Mouse (Mus musculus): ENCODE measurements around the gene Ttc28. TPM values are rescaled to one million over a fixed set of nuclear protein-coding genes. Genes with fewer than 3 reads are reported as not detected.

Ttc28 gene
- total and polyA plus RNA-seq, 3 experiments: 1.1 to 1.8 TPM; not detected in 1

- DNase-seq (ENCODE audit: low read depth, low spot score): no peak
- Histone ChIP-seq H3K27ac (ENCODE audit: control insufficient read depth, low read depth, low read length) (no peak overlapping the region), H3K9me3 (replicated peaks; ENCODE audit: insufficient read depth, low read length) (no peaks in the 10 kb centered on the region), H3K4me1 (ENCODE audit: control insufficient read depth in 1 of 2, insufficient read depth in 2 of 2, low read length in 2 of 2) (no peaks in the 10 kb centered on the region), H3K79me2 (ENCODE audit: control insufficient read depth, insufficient read depth, low read length, poor library complexity) (no peaks in the 10 kb centered on the region), H3K27me3 (ENCODE audit: control insufficient read depth in 1 of 2, insufficient read depth in 2 of 2, low read length in 2 of 2) (no peaks in the 10 kb centered on the region), H3K9ac (ENCODE audit: control insufficient read depth, low read depth, low read length, poor library complexity, severe bottlenecking) (no peak overlapping the region), H3K4me3 (ENCODE audit: control insufficient read depth in 1 of 2, insufficient read depth in 1 of 2, low read depth in 2 of 2, low read length in 2 of 2) (no peak overlapping the region), H3K36me3 (ENCODE audit: control insufficient read depth in 1 of 2, insufficient read depth in 2 of 2, low read length in 2 of 2) (no peaks in the 10 kb centered on the region)
- TF ChIP-seq USF2 (IDR thresholded peaks at IDR 0.05; ENCODE audit: borderline replicate concordance in 1 of 2, insufficient read depth in 1 of 2, low read depth in 1 of 2, low read length in 2 of 2) (no peak), MAX (IDR thresholded peaks at IDR 0.05; ENCODE audit: low read length) (no peak), TCF12 (IDR thresholded peaks at IDR 0.05; ENCODE audit: low read depth, low read length) (no peak), ETS1 (IDR thresholded peaks at IDR 0.05; ENCODE audit: low read depth, low read length) (no peak), SIN3A (IDR thresholded peaks at IDR 0.05; ENCODE audit: low read length) (no peak), RAD21 (IDR thresholded peaks at IDR 0.05; ENCODE audit: low read depth, low read length) (no peak), MYC (IDR thresholded peaks at IDR 0.05; ENCODE audit: low read depth, low read length) (no peak), USF1 (IDR thresholded peaks at IDR 0.05; ENCODE audit: low read depth, low read length) (no peak), JUND (IDR thresholded peaks at IDR 0.05; ENCODE audit: low read depth, low read length) (no peak), MYB (IDR thresholded peaks at IDR 0.05; ENCODE audit: low read depth, low read length) (no peak), MEF2A (IDR thresholded peaks at IDR 0.05; ENCODE audit: extremely low read depth, insufficient replicate concordance, low read depth, low read length, poor library complexity, severe bottlenecking) (no peak), NRF1 (IDR thresholded peaks at IDR 0.05; ENCODE audit: insufficient read depth, low read depth, low read length, poor library complexity, severe bottlenecking) (no peak), RCOR1 (IDR thresholded peaks at IDR 0.05; ENCODE audit: low read depth, low read length) (no peak), ELF1 (IDR thresholded peaks at IDR 0.05; ENCODE audit: low read depth, low read length) (no peak), MAFK (IDR thresholded peaks at IDR 0.05; ENCODE audit: borderline replicate concordance, low read depth, low read length) (no peak), ZC3H11A (IDR thresholded peaks at IDR 0.05; ENCODE audit: low read depth, low read length) (no peak), POLR2A (IDR thresholded peaks at IDR 0.05; ENCODE audit: control insufficient read depth in 1 of 2, insufficient read depth in 1 of 2, low read depth in 1 of 2, low read length in 2 of 2, poor library complexity in 1 of 2) (no peak)
Measured at GRCm38 (mm10) chr5:111200167-111200840, 320.7 kb downstream of the Ttc28 start.

- TF ChIP-seq MAFK (IDR thresholded peaks at IDR 0.05; ENCODE audit: borderline replicate concordance, low read depth, low read length) (no peak), CHD2 (IDR thresholded peaks at IDR 0.05; ENCODE audit: low read length) (no peak), BHLHE40 (IDR thresholded peaks at IDR 0.05; ENCODE audit: borderline replicate concordance, low read depth, low read length) (no peak), POLR2A (IDR thresholded peaks at IDR 0.05; ENCODE audit: control insufficient read depth in 1 of 2, insufficient read depth in 1 of 2, low read depth in 1 of 2, low read length in 2 of 2, poor library complexity in 1 of 2) (no peak), USF1 (IDR thresholded peaks at IDR 0.05; ENCODE audit: low read depth, low read length) (no peak), MEF2A (IDR thresholded peaks at IDR 0.05; ENCODE audit: extremely low read depth, insufficient replicate concordance, low read depth, low read length, poor library complexity, severe bottlenecking) (no peak), HCFC1 (IDR thresholded peaks at IDR 0.05; ENCODE audit: low read depth, low read length) (no peak), CHD1 (IDR thresholded peaks at IDR 0.05; ENCODE audit: low read depth, low read length) (no peak), MAZ (IDR thresholded peaks at IDR 0.05; ENCODE audit: low read depth, low read length) (no peak), ZNF384 (IDR thresholded peaks at IDR 0.05; ENCODE audit: low read depth, low read length) (no peak), EP300 (IDR thresholded peaks at IDR 0.05; ENCODE audit: low read depth in 1 of 2, low read length in 2 of 2) (no peak), UBTF (IDR thresholded peaks at IDR 0.05; ENCODE audit: borderline replicate concordance, insufficient read depth, low read depth, low read length) (no peak), E2F4 (IDR thresholded peaks at IDR 0.05; ENCODE audit: borderline replicate concordance, low read depth, low read length) (no peak), POLR2AphosphoS2 (IDR thresholded peaks at IDR 0.05; ENCODE audit: low read length) (no peak)
- H3K4me3 ChIP-seq (ENCODE audit: control insufficient read depth in 1 of 2, insufficient read depth in 1 of 2, low read depth in 2 of 2, low read length in 2 of 2): no peak overlapping the region
- no peak for DNase-seq (ENCODE audit: low read depth, low spot score)
- H3K9me3 ChIP-seq (replicated peaks; ENCODE audit: insufficient read depth, low read length): no peaks in the 10 kb centered on the region
- H3K9ac ChIP-seq (ENCODE audit: control insufficient read depth, low read depth, low read length, poor library complexity, severe bottlenecking): no peak overlapping the region
- H3K4me1 ChIP-seq (ENCODE audit: control insufficient read depth in 1 of 2, insufficient read depth in 2 of 2, low read length in 2 of 2): no peaks in the 10 kb centered on the region
- H3K27ac ChIP-seq (ENCODE audit: control insufficient read depth, low read depth, low read length): no peak overlapping the region
- H3K36me3 ChIP-seq (ENCODE audit: control insufficient read depth in 1 of 2, insufficient read depth in 2 of 2, low read length in 2 of 2): no peaks in the 10 kb centered on the region
- no peaks in the 10 kb centered on the region for H3K79me2 ChIP-seq (ENCODE audit: control insufficient read depth, insufficient read depth, low read length, poor library complexity)
- H3K27me3 ChIP-seq (ENCODE audit: control insufficient read depth in 1 of 2, insufficient read depth in 2 of 2, low read length in 2 of 2): no peaks in the 10 kb centered on the region
Measured at GRCm38 (mm10) chr5:111200915-111201610, 321.5 kb downstream of the Ttc28 start.

All from MEL (cell line).